Comparison of ENCODE assay signal across 8 mouse cellular contexts in genomic region chr5:32930761-32931160, GRCm38 (mm10).
DNase-seq lines count a peak whose midpoint lies in the region; TF ChIP-seq lines count a peak whose summit lies in the region.

No protein-coding gene starts in this region.

- intact Hi-C loops in gastrocnemius, adult 2 months (cut with DNase I): no loop called here

- TF ChIP-seq CTCF in gastrocnemius, adult 2 months (IDR thresholded peaks at IDR 0.05): no peak

- H3K27ac ChIP-seq in gastrocnemius, adult 2 months: peak overlapping the region; percentile 55; the same call in 1 of the 2 replicates

- H3K4me3 ChIP-seq in gastrocnemius, adult 2 months: no peak overlapping the region

- no peak for DNase-seq in gastrocnemius, adult 2 months
- no peak for DNase-seq in gastrocnemius, postnatal 25 days
- DNase-seq in right cerebral cortex, postnatal 25 days: peak; percentile 64
- no peak for DNase-seq in right cerebral cortex, postnatal 14 days
- peak; percentile 95 for DNase-seq in brain, adult 2 months (ENCODE audit: low read depth, low spot score)
- peak; percentile 10 for DNase-seq in skeletal muscle tissue, adult 2 months (ENCODE audit: low read depth, low spot score)
- DNase-seq in yolk sac, embryonic 10.5 days (ENCODE audit: low spot score): no peak
- no peak for DNase-seq in retina, embryonic 14.5 days (ENCODE audit: low spot score)

Comparison
In these comparisons a context has a peak if more than half of its experiments do, and no peak if none do; other contexts are left out.
1. DNase-seq: peak in right cerebral cortex, postnatal 25 days (single experiment), brain, adult 2 months (single experiment) and skeletal muscle tissue, adult 2 months (single experiment); none in gastrocnemius, adult 2 months (single experiment), gastrocnemius, postnatal 25 days (single experiment), right cerebral cortex, postnatal 14 days (single experiment), yolk sac, embryonic 10.5 days (single experiment) and retina, embryonic 14.5 days (single experiment).